Mouse (Mus musculus): Measurements from ENCODE around the gene Tle2. TPM values are rescaled to one million over a fixed set of nuclear protein-coding genes. Genes with fewer than 3 reads are reported as not detected.

Gene Tle2
- polyA plus RNA-seq (2017; shearing (Covaris generic)), result 1.2 TPM

DNA sequence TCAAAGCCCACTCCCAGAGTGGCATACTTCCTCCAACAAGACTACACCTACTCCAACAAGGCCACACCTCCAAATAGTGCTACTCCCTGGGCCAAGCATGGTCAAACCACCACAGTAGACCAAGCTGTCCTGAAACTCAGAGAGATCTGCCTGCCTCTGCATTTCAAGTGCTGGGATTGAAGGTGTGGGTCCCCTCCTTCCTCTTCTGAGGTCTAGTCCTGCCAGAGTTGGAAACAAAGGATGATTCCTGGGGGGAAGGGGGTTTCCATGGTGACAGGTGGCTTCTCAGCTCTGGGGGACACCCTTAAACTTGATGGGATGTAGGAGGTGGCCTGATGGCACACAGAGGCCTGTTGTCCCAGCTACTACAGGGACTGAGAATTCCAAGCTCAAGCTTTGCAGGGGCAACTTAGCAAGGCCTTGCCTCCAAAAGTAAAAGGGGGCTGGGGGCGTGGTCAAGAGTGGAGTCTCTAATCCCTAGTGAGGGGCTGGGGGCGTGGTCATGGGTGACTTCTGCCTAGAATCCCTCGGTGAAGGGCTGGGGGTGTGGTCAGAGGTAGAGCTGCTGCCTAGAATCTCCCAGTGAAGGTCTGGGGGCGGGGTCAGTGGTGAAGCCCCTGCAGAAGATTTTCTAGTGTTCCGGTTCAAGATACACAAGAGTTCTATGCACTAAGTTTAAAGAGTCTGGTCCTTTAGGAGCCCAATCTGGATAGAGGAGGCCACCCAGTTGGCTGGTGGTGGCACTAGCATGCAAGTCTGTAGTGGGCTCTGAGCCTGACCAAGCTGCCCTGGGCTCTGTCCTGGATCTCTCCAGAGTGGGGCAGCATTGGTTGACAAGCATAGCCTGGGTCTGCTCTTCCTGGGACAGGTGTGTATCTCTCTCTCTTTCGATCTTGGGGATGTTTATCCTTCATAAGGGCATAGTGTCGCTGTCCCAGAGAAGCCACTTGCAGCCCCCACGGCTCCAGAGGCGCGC lies at the start of gene Tle2:
Gene Tle2 (plus strand): TSS at position 481 of the 976 bp plus-strand sequence.

DNA sequence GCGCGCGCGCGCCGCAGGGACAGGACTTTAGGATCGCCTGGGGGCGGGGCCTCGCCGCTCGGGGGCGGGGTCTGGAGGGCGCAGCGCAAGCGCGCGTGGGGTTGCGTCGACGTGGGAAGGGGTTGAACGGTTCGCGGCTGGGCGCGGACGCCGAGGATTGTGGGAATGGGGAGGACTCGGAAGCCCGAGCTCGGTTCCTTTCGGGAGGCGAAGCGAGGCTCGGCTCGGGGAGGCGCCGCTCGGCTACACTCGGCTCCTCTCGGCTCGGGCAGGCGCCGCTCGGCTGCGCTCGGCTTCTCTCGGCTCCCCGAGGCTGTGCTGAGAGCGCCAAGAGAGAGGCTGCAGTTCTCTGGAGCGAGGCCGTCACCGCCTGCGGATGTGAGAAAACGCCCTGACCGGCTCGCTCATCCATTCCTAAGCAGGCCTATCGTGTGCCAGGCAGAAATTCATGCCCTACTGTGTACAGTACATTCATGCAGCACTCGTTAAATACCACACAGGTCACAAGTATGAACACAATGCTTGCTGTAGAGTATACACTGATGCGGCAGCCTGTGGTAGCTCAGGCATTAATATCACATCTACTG lies 29.1 kb upstream of the Tle2 start, which contains the start of gene Gna11:
Gene Gna11 (minus strand): TSS at position 30 of the 587 bp plus-strand sequence.

DNA sequence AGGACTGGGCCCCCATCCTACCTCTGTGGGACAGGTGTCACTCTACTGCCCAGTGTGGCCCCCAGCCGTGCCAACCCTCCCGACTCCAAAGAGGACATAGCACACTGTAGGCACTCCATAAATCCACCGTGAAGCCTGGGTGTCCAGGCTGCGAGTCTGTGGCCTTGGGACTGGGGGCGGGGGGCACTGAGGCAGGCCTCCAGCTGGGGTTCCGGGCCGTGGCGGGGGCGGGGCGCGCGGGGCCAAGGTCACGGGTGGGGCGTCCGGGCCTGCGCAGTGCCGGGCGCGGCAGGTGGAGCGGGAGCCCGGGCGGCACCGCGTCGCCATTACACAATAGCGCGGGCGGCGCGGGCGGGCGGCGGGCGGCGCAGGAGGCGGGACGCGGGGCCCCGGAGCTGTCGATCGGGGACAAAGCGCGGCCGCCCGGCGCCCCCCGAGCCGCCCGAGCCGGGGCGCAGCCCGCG lies 15.2 kb upstream of the Tle2 start, which contains the start of gene Aes:
Gene Aes (plus strand): TSS at position 326 of the 464 bp plus-strand sequence.

DNA sequence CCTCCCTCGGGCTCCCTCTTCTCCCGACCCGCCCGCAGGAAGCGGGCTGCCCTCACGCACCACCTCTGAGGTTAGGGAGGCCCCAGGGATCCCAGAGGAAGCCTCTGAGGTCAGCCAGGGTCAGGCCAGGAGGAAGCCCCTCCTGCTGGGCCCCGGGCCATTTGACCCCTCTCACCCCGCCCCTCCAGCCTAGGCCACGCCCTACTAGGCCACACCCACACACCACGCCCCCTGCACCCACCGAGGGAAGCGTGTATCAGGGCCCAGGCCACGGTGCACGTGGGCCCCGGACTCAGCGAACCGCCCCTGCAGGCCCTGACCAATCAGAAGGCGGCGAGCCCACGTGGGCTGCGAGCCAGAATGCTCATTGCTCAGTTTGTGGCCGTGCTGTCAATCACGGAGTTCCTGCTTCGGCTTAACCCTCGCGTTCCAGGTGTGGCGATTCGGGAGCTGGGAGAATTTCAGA lies 26.4 kb downstream of the Tle2 start, which contains the start of gene Tle6:
Gene Tle6 (minus strand): TSS at position 336 of the 466 bp plus-strand sequence.

DNA sequence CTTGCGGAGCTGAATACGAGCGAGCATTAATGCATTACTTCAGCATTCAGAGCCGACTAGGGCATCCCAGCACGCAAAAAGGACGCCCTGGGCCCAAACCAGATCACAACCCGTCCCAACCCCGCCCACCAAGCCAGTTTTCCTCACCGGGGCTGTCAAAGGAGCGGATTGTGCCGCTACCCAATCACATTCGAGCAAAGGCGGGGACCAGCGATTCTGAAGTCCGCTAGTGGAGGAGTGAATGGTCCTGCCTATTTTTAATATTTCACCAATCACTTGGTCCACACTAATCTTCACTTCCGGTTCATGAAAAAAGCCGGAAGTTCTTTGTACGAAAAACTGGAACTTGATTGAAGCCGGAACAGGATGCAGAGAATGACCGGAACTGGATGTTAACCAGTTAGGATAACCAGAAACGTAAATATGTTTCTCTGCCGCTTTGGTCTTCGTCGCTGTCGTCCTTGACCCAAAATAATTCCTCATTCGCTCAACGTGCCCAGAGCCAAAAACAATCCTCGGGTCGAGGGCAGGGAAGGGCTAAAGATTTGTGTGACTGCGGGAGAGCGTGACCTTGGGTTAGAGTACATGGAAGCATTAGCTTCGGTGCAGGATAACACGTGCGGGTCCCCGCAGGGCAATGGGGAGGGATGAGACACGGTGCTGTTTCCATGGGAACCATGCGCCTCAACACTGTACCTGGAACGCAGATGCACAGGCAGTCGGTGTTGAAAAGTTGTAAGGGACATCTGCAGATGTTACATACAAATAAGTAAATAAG lies 31.8 kb downstream of the Tle2 start, which contains the start of gene BC025920:
Gene BC025920 (plus strand): TSS at position 297 of the 778 bp plus-strand sequence.

DNA sequence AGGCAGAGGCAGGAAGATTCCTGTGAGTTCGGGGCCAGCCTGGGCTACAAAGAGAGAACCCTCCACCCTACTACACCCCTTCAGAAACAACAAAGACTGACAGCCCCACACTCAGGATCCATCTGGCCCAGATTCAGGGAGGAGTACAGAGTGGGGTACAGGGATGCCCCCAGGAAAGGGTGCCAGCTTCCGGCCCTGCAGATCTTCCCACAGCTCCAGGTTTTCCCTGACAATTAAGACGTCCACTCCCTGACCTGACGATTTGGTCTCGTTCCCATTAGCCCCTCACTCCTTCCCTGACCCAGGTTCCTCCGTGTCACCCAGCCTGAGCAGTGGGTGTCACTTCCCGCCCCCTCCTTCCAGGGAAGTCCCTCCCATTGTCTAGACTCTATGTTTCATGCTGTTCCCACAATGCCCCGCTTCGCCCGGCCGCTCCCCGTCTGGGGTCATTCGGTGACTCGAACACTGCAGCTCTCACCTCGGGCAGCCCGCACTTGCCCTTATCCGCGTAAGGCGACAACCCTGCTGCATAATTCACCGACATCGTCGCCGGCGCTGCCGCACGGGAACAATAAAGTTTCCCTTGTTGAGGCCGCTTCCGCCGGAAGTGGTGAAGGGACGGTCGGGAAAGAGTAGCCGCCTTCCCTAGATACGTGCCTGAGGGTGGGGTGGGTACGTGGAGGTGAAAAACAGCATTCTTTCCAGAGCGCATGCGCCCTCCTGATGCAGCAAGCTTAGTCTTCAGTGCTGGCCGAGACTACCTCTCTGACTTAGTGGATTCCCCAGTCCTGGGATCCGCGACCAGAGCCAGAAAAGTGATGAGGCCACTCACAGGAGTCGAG lies 52.9 kb downstream of the Tle2 start, which contains the start of gene Sirt6:
Gene Sirt6 (minus strand): TSS at position 804 of the 842 bp plus-strand sequence.

DNA sequence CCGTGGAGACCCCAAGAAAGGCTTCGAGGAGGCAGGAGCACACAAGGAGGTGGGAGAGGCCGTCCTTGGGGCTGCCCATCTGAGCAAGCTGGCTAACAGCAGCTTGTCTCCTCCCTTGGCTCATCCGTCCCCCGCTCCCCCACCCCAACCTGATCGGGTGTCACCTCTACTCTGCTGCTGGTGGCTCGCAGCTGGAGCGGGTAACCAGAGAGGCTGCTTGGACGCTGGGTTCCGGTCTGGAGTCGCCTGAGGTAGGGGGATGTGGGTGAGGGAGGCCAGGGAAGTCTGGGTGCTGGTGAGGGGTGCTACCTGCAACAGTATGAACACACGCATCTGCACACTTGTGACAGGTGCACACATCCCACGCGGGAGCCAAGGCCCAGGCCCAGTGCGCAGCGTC lies 54.0 kb downstream of the Tle2 start, which contains the start of gene Ankrd24:
Gene Ankrd24 (plus strand): TSS at position 151 of the 400 bp plus-strand sequence.

Other genes starting within 250 kb of the Tle2 start
- 14.6 TPM for gene Tbxa2r, start 245.8 kb upstream of the Tle2 start, polyA plus RNA-seq (2017; shearing (Covaris generic))
- not detected for gene Gipc3, start 231.3 kb upstream of the Tle2 start, polyA plus RNA-seq (2017; shearing (Covaris generic))
- gene Hmg20b, start 224.1 kb upstream of the Tle2 start, polyA plus RNA-seq (2017; shearing (Covaris generic)), result 27.3 TPM
- 3.1 TPM for gene Mfsd12, start 217.1 kb upstream of the Tle2 start, polyA plus RNA-seq (2017; shearing (Covaris generic))
- not detected for gene 4930404N11Rik, start 208.7 kb upstream of the Tle2 start, polyA plus RNA-seq (2017; shearing (Covaris generic))
- 46.9 TPM for gene Fzr1, start 196.0 kb upstream of the Tle2 start, polyA plus RNA-seq (2017; shearing (Covaris generic))
- 41.2 TPM for gene Dohh, start 190.1 kb upstream of the Tle2 start, polyA plus RNA-seq (2017; shearing (Covaris generic))
- gene Gm48551, start 190.1 kb upstream of the Tle2 start, polyA plus RNA-seq (2017; shearing (Covaris generic)), result 1.6 TPM
- gene Gm48552, start 185.6 kb upstream of the Tle2 start, polyA plus RNA-seq (2017; shearing (Covaris generic)), result 1.6 TPM
- gene Smim24, start 181.5 kb upstream of the Tle2 start, polyA plus RNA-seq (2017; shearing (Covaris generic)), result 1.1 TPM
- gene Nfic, start 118.9 kb upstream of the Tle2 start, polyA plus RNA-seq (2017; shearing (Covaris generic)), result 17.9 TPM
- gene Celf5, start 91.9 kb upstream of the Tle2 start, polyA plus RNA-seq (2017; shearing (Covaris generic)), result not detected
- 104 TPM for gene Ncln, start 78.2 kb upstream of the Tle2 start, polyA plus RNA-seq (2017; shearing (Covaris generic))
- 64.0 TPM for gene S1pr4, start 74.4 kb upstream of the Tle2 start, polyA plus RNA-seq (2017; shearing (Covaris generic))
- gene Gna15, start 50.3 kb upstream of the Tle2 start, polyA plus RNA-seq (2017; shearing (Covaris generic)), result 89.2 TPM
- gene Gna11, start 29.4 kb upstream of the Tle2 start, polyA plus RNA-seq (2017; shearing (Covaris generic)), result 9.8 TPM
- 893 TPM for gene Aes, start 15.1 kb upstream of the Tle2 start, polyA plus RNA-seq (2017; shearing (Covaris generic))
- gene Tle6, start 26.5 kb downstream of the Tle2 start, polyA plus RNA-seq (2017; shearing (Covaris generic)), result 1.5 TPM
- 2.0 TPM for gene BC025920, start 31.7 kb downstream of the Tle2 start, polyA plus RNA-seq (2017; shearing (Covaris generic))
- gene Sirt6, start 53.2 kb downstream of the Tle2 start, polyA plus RNA-seq (2017; shearing (Covaris generic)), result 7.3 TPM
- 2.4 TPM for gene Ankrd24, start 54.0 kb downstream of the Tle2 start, polyA plus RNA-seq (2017; shearing (Covaris generic))
- gene Gm10778, start 74.5 kb downstream of the Tle2 start, polyA plus RNA-seq (2017; shearing (Covaris generic)), result 1.9 TPM
- 10.5 TPM for gene Zfp433, start 130.3 kb downstream of the Tle2 start, polyA plus RNA-seq (2017; shearing (Covaris generic))
- gene Gm3055, start 196.6 kb downstream of the Tle2 start, polyA plus RNA-seq (2017; shearing (Covaris generic)), result 15.5 TPM
- 2.4 TPM for gene Gm4767, start 237.6 kb downstream of the Tle2 start, polyA plus RNA-seq (2017; shearing (Covaris generic))

All from effector memory CD4-positive, alpha-beta T cell, adult 5 months (primary cell).